Mouse (Mus musculus) midbrain, embryonic 10.5 days (tissue): ENCODE data around the gene Immt. TPM values are rescaled to one million over a fixed set of nuclear protein-coding genes. Genes with fewer than 3 reads are reported as not detected.
"Not testable (repeated sequence)": the region's sequence is repeated elsewhere in the genome, so short reads cannot be mapped to it uniquely, and the experiment has no call there.

Source experiments
- DNase-seq: peaks from one replicate; pipeline ENCODE4 v3.0.0-alpha.2; 2017; ENCODE audit warnings: low spot score
- H3K27ac ChIP-seq: fragments of 300-500 bp; sonication (generic); replicated peaks from 2 replicates; pipeline ENCODE4 v1.5.1; 2016; ENCODE audit warnings: mild to moderate bottlenecking
- H3K27me3 ChIP-seq: fragments of 300-500 bp; sonication (generic); 2 replicates; pipeline ENCODE4 v1.6.1; 2016; ENCODE audit warnings: low read depth, mild to moderate bottlenecking; ENCODE audit not compliant: poor library complexity, severe bottlenecking
- H3K36me3 ChIP-seq: fragments of 300-500 bp; sonication (generic); 2 replicates; pipeline ENCODE4 v1.6.1; 2016; ENCODE audit warnings: mild to moderate bottlenecking, moderate library complexity
- H3K4me1 ChIP-seq: fragments of 300-500 bp; sonication (generic); 2 replicates; pipeline ENCODE4 v1.6.1; 2016
- H3K4me3 ChIP-seq: fragments of 300-500 bp; sonication (generic); 2 replicates; pipeline ENCODE4 v1.5.1; 2016; ENCODE audit warnings: mild to moderate bottlenecking, moderate library complexity
- H3K9me3 ChIP-seq: fragments of 300-500 bp; sonication (generic); replicated peaks from 2 replicates; pipeline ENCODE4 v1.6.1; 2016; ENCODE audit warnings: mild to moderate bottlenecking
- WGBS: fragments of 180-500 bp; shearing (Covaris S2); methylation state at CpG from one replicate; pipeline ENCODE4 v1.1.7; 2016; 5-methylcytosine and 5-hydroxymethylcytosine counted together
- polyA plus RNA-seq: library from polyadenylated mRNA; unstranded; fragments of >200 nt; fragmentation: Nextera tagmentation; extraction: Ambion mirVana; gene quantifications from 2 replicates; pipeline ENCODE4 v1.2.1, GENCODE M21; 2016

The Immt gene
- polyA plus RNA-seq, 1 experiment from 2014 or later: 226 TPM

GRCm38 (mm10) chr6:71871396-71871795, 40.3 kb downstream of the Immt start:
- no peaks in the 10 kb centered on the region for H3K27me3 ChIP-seq
- H3K36me3 ChIP-seq: peaks cover 98% of the 10 kb centered on the region
- 96% methylated on average over 9 of the region's 9 CpGs for WGBS
- H3K9me3 ChIP-seq: no peaks in the 10 kb centered on the region
- H3K4me3 ChIP-seq: no peak overlapping the region
- H3K4me1 ChIP-seq: no peaks in the 10 kb centered on the region
- no peak for DNase-seq
- H3K27ac ChIP-seq: no peak overlapping the region

- no peak overlapping the region for H3K4me3 ChIP-seq
- H3K9me3 ChIP-seq: no peaks in the 10 kb centered on the region
- no peak for DNase-seq
- H3K27ac ChIP-seq: no peak overlapping the region
- H3K27me3 ChIP-seq: no peaks in the 10 kb centered on the region
- WGBS: 90% methylated on average over 3 of the region's 3 CpGs
- H3K4me1 ChIP-seq: no peaks in the 10 kb centered on the region
- peaks cover 94% of the 10 kb centered on the region for H3K36me3 ChIP-seq
These were observed 47.0 kb downstream of the Immt start for GRCm38 (mm10) chr6:71877965-71878760.

GRCm38 (mm10) chr6:71893263-71893662, 62.1 kb downstream of the Immt start:
- Histone ChIP-seq H3K4me3 (no peak overlapping the region), H3K4me1 (no peaks in the 10 kb centered on the region), H3K36me3 (peaks cover 100% of the 10 kb centered on the region), H3K27ac (no peak overlapping the region), H3K27me3 (no peaks in the 10 kb centered on the region), H3K9me3 (no peaks in the 10 kb centered on the region)
- DNase-seq: no peak
- 93% methylated on average over 4 of the region's 4 CpGs for WGBS

- no peaks in the 10 kb centered on the region for H3K27me3 ChIP-seq
- DNase-seq: no peak
- peaks cover 51% of the 10 kb centered on the region for H3K36me3 ChIP-seq
- WGBS: 14% methylated on average over 4 of the region's 4 CpGs
- peaks cover 23% of the 10 kb centered on the region for H3K4me1 ChIP-seq
- H3K9me3 ChIP-seq: no peaks in the 10 kb centered on the region
- H3K4me3 ChIP-seq: peak overlapping the region; percentile 72
- peak overlapping the region; percentile 97 for H3K27ac ChIP-seq
These were observed 76.6 kb downstream of the Immt start for GRCm38 (mm10) chr6:71907702-71908235.

GRCm38 (mm10) chr6:71908481-71909381, 77.6 kb downstream of the Immt start, which contains the start of the genes Ptcd3 and Polr1a:
TSS of gene Ptcd3 (minus strand) at chr6:71908750.
TSS of gene Polr1a (plus strand) at chr6:71909053.
- Histone ChIP-seq H3K27ac (peak within 1 kb of the TSS; percentile 97), H3K9me3 (no peaks in the 10 kb centered on the region), H3K27me3 (no peaks in the 10 kb centered on the region), H3K36me3 (peaks cover 49% of the 10 kb centered on the region), H3K4me1 (peaks cover 23% of the 10 kb centered on the region), H3K4me3 (peak within 1 kb of the TSS; percentile 72)
- peak; percentile 92 for DNase-seq
- under 1% methylated on average over 58 of the region's 58 CpGs for WGBS

GRCm38 (mm10) chr6:71909384-71909783, 78.3 kb downstream of the Immt start:
- Histone ChIP-seq H3K27me3 (no peaks in the 10 kb centered on the region), H3K4me1 (peaks cover 23% of the 10 kb centered on the region), H3K4me3 (peak overlapping the region; percentile 72), H3K9me3 (no peaks in the 10 kb centered on the region), H3K36me3 (peaks cover 49% of the 10 kb centered on the region), H3K27ac (peak overlapping the region; percentile 97)
- DNase-seq: no peak
- WGBS: 30% methylated on average over 10 of the region's 10 CpGs

- WGBS: 81% methylated on average over 6 of the region's 6 CpGs
- H3K36me3 ChIP-seq: peaks cover 49% of the 10 kb centered on the region
- peak overlapping the region; percentile 72 for H3K4me3 ChIP-seq
- no peak for DNase-seq
- no peaks in the 10 kb centered on the region for H3K27me3 ChIP-seq
- H3K27ac ChIP-seq: peak overlapping the region; percentile 97; the same call in 1 of the 2 replicates
- H3K9me3 ChIP-seq: no peaks in the 10 kb centered on the region
- H3K4me1 ChIP-seq: peaks cover 23% of the 10 kb centered on the region
These were observed 78.7 kb downstream of the Immt start for GRCm38 (mm10) chr6:71909840-71910239.

- no peak for DNase-seq
- Histone ChIP-seq H3K27ac (no peak overlapping the region), H3K4me3 (no peak overlapping the region), H3K27me3 (no peaks in the 10 kb centered on the region), H3K4me1 (peaks cover 23% of the 10 kb centered on the region), H3K9me3 (no peaks in the 10 kb centered on the region), H3K36me3 (peaks cover 50% of the 10 kb centered on the region)
- 83% methylated on average over 5 of the region's 5 CpGs for WGBS
These were observed 80.7 kb downstream of the Immt start for GRCm38 (mm10) chr6:71911686-71912450.

- Histone ChIP-seq H3K36me3 (peaks cover 100% of the 10 kb centered on the region), H3K4me1 (no peaks in the 10 kb centered on the region), H3K27me3 (no peaks in the 10 kb centered on the region), H3K9me3 (no peaks in the 10 kb centered on the region), H3K4me3 (no peak overlapping the region), H3K27ac (no peak overlapping the region)
- 95% methylated on average over 7 of the region's 7 CpGs for WGBS
- DNase-seq: no peak
These were observed 89.6 kb downstream of the Immt start for GRCm38 (mm10) chr6:71920752-71921151.

GRCm38 (mm10) chr6:71925233-71925632, 94.1 kb downstream of the Immt start:
- DNase-seq, H3K27me3 ChIP-seq: not testable (repeated sequence)
- WGBS: 92% methylated on average over 5 of the region's 5 CpGs

More at GRCm38 (mm10) chr6:71925233-71925632, 94.1 kb downstream of the Immt start:
- H3K4me1 ChIP-seq, H3K9me3 ChIP-seq, H3K27ac ChIP-seq, H3K4me3 ChIP-seq: not testable (repeated sequence)
- peaks cover 97% of the 10 kb centered on the region for H3K36me3 ChIP-seq
